Mouse (Mus musculus): ENCODE results near the gene Abtb2.
"Not testable (repeated sequence)": the region's sequence is repeated elsewhere in the genome, so short reads cannot be mapped to it uniquely, and the experiment has no call there.

Abtb2 gene

GRCm38 (mm10) chr2:103565732-103566422 is at the start of gene Abtb2:
Gene Abtb2 (plus strand): TSS chr2:103566310.
- peak; percentile 58 to 86 for DNase-seq (ENCODE audit: low spot score in 2 of 2)

DNA sequence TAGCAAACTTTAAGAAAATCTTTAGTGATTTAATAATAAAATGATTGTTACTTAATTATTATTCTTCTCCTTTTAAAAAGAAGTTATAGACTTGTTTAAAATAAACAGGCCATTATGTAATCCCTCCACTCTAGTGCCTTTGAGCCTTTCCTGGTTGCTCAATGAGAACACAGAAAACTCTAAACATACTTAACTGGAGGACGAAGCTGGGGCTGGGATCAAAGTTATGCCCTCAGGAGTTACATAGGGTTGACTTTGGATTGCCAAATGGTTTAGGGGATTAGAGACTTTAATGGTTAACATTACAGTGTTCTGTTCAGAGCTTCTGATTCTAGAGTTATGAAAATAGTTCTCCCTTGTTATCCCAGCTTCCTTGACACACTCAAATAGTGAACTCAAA is 49.6 kb upstream of the Abtb2 start:
- DNase-seq (ENCODE audit: low spot score in 2 of 2), result no peak

DNA sequence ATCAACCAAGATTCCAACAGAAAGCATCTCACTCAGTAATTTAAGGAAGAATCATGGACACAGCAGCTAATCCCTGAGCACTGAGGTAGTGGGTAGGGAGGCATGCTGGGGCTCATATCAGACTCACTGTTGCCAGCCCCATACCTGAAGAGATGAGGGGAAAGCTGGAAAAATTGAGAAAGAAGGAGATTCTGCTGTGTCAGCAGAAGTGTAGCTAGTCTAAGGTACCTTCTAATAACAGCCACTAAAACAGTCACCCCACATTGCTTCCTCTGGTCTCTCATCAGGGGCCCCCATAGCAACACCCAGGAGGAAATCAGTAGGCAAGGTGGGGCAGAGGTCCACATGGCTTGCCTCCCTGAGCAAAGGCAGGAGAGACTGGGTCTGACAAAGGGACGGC is 40.5 kb upstream of the Abtb2 start:
- no peak for DNase-seq (ENCODE audit: low spot score in 2 of 2)

DNA sequence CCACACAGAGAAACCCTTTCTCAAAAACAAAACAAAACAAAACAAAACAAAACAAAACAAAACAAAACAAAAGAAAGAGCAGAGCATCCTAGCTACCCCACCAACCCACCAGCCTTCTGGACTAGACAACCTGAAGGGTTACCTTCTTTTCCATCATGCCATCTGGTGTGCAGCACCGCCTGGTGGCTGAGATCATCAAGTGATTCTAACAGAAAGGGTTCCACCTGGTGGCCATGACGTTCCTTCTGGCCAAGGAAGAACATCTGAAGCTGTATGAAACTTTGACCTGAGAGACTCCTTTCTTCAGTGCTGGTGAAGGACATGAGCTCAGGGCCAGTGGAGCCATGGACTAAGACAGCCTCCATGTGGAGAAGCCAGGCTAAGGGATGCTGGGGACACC is 19.0 kb upstream of the Abtb2 start:
- DNase-seq (ENCODE audit: low spot score in 2 of 2), result peak in 1 of 2 experiments; percentile 74

DNA sequence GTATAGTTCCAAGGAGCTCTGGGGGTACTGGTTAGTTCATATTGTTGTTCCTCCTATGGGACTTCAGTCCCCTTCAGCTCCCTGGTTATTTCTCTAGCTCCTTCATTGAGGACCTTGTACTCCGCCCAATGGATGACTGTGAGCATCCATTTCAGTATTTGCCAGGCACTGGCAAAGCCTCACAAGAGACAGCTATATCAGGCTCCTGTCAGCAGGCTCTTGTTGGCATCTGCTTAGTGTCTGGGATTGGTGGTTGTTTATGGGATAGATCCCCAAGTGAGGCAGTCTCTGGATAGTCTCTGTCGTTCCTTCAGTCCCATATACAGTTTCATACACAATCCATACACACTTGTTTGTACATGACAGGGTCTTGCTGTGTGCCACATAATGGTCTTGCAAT is 15.8 kb upstream of the Abtb2 start:
- not testable (repeated sequence) for DNase-seq (ENCODE audit: low spot score in 2 of 2)

GRCm38 (mm10) chr2:103554041-103554440 is 12.1 kb upstream of the Abtb2 start:
- DNase-seq (ENCODE audit: low spot score in 2 of 2), result no peak

DNA sequence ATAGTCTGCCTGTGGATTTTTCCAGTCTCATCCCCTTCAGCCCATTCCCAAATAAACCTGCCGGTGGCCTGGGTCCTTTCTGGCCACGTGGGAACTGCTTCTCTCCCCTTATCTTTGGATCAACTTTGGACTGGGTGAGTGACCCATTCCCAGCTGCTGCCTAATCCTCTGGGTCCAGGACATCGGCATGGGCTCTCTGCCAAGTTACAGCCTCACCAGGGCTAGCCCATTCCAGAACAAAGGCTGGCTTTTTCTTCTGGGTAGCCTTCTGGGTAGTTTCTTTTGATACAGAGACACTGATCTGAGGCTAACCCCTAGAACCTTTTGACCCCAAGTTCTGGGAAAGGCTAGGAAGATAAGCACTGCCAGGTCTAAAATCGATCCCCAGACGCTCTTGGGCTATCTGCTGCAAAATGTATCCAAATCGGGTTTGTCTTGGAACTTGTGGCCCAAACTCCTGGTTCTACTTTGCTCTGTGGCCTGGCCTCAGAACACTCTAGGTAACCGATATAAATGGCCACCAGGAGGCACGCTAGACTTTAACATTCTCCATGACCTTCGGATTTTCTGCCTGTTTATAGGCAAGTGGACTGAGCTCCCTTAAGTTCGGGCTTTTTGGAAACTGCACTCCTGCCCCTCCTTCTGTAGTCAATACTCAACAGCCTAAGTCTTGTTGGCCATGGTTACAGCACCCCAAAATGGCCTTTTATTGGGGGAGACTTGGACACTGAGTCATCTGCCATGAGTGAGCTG is 9.8 kb upstream of the Abtb2 start:
- DNase-seq (ENCODE audit: low spot score in 2 of 2), result no peak

GRCm38 (mm10) chr2:103560955-103561354 is 5.2 kb upstream of the Abtb2 start:
- no peak for DNase-seq (ENCODE audit: low spot score in 2 of 2)

DNA sequence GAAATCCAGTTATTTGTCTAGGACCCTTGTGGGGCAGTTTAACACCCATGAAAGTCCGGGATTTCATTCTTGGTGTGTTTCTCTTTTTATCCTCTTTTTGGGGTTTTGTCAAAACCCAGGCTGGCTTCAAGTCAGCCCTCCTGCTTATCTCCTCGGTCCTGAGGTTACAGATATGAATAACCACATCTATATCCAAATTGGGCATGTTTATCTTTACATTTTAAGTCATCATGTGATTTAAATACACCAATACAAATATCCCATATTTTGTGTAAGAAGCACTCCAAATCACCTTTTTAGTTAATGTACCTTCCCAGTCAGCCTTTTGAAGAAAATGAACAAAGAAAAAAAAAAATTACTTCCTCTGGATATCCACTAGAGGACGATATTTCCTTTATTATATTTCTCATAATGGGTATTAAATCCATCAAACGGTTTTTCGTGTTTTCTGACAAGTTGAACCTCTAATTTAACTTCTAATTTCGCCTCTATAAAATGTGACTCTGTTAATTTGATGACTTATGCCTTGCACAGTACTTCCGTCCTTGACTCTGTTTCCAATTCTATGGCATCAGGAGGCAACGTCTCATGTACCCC is 1.6 kb upstream of the Abtb2 start:
- no peak for DNase-seq (ENCODE audit: low spot score in 2 of 2)

- DNase-seq (ENCODE audit: low spot score in 2 of 2), result peak in 1 of 2 experiments; percentile 39
Observed at GRCm38 (mm10) chr2:103565171-103565591, 929 bp upstream of the Abtb2 start.

- DNase-seq (ENCODE audit: low spot score in 2 of 2), result no peak
Observed at GRCm38 (mm10) chr2:103566423-103566712, 258 bp downstream of the Abtb2 start.

DNA sequence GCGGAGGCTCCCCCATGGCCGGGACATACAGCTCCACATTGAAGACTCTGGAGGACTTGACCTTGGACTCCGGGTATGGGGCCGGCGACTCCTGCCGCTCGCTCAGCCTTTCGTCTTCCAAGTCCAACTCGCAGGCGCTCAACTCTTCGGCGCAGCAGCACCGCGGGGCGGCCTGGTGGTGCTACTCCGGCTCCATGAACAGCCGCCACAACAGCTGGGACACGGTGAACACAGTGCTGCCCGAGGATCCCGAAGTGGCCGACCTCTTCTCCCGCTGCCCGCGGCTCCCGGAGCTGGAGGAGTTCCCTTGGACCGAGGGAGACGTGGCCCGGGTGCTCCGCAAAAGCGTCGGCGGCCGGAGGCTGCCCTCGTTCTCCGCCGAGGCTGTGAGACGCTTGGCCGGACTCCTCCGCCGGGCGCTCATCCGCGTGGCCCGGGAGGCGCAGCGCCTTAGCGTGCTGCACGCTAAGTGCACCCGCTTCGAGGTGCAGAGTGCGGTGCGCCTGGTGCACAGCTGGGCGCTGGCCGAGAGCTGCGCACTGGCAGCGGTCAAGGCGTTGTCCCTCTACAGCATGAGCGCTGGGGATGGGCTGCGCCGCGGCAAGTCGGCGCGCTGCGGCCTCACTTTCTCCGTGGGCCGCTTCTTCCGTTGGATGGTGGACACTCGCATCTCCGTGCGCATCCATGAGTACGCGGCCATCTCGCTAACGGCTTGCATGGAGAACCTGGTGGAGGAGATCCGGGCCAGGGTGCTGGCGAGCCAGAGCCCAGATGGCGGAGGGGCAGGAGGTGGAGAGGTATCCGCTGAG is 807 bp downstream of the Abtb2 start:
- DNase-seq (ENCODE audit: low spot score in 2 of 2), result no peak

- DNase-seq (ENCODE audit: low spot score in 2 of 2), result no peak
Observed at GRCm38 (mm10) chr2:103568161-103568560, 2.1 kb downstream of the Abtb2 start.

DNA sequence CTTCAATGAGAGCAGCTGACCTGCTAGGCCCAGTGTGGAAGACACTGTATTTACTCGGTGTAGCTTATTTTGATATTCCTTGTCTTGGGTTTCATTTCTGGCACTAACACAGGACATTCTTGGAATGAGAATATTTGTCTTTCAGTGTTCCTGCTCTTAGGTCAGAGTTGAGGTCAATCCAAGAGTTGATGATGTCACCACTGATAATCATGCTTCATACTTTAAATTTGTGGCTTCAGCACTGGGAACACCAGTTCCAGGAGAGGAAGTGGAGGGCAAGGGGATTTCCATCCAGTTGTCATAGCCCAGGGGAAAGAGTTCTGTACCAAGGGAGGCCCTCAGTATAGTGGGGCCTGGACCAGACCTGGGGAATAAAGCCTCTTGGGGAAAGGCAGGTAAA is 3.6 kb downstream of the Abtb2 start:
- DNase-seq (ENCODE audit: low spot score in 2 of 2), result no peak

DNA sequence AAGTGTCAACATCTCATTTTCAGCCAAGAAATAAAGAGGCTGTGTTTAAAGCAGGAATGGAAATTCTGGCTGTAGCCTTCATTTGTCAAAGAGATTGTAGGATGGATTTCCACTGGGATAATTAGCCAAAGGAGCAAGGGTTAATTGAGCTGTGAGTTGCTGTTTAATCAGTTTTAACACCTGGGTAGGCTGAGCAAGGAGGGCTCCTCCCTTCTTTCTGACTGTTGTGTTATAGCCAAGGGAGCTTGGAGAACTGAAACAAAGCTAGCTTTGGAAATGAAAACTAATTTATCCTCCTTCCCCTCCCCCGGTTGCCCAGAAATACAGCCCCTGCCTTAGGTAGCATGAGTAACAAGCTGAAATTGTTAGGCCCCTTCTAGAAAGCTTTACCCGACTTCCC is 6.2 kb downstream of the Abtb2 start:
- DNase-seq (ENCODE audit: low spot score in 2 of 2), result no peak

DNA sequence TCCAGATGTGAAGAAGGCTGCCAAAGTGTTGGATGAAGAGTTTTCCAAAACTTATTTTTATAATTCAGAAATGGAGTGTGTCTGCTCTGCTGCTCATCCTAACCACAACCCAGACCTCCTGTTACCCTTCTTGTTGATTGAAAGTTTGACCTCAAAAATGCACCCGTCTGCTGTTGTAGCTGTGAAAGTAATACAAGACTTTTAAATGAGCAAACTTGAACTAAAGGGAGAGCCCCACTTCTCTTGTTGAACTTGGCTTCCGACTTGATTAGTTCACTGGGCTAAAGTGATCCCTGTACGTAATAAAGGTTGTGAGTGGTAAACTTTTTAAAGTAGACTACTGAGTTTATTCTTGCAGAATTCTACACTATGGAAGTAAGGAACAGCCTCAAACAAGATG is 10.3 kb downstream of the Abtb2 start:
- DNase-seq (ENCODE audit: low spot score in 2 of 2), result no peak

GRCm38 (mm10) chr2:103577752-103578662 is 11.9 kb downstream of the Abtb2 start:
- DNase-seq (ENCODE audit: low spot score in 2 of 2), result no peak

GRCm38 (mm10) chr2:103578663-103579213 is 12.6 kb downstream of the Abtb2 start:
- DNase-seq (ENCODE audit: low spot score in 2 of 2), result no peak

DNA sequence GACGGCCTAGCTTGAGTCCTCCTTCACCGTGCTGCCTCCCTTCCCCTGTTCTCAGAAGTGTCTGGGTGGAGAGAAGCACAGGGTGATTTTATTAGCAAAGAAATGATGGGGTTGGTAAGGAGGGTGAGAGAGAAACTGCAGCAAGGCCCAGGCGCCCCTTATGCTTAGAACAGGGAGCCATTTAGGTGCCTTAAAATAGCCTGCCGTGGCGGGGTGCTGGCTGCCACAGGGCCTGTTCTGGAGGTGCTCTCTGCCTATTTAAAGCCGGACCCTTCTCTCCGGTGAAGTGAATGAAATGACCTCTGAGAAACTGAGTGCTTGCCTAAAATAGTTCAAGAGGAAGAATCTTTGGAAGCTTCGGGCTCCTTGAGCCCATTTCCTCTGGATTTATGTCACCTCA is 14.6 kb downstream of the Abtb2 start:
- DNase-seq (ENCODE audit: low spot score in 2 of 2), result no peak

GRCm38 (mm10) chr2:103581369-103581897 is 15.3 kb downstream of the Abtb2 start:
- DNase-seq (ENCODE audit: low spot score in 2 of 2), result no peak

- DNase-seq (ENCODE audit: low spot score in 2 of 2), result no peak
Observed at GRCm38 (mm10) chr2:103583316-103583715, 17.2 kb downstream of the Abtb2 start.
